Mouse (Mus musculus) thymus, adult 2 months (tissue): ENCODE measurements around the gene Rrnad1. TPM values are rescaled to one million over a fixed set of nuclear protein-coding genes. Genes with fewer than 3 reads are reported as not detected.
A peak's percentile ranks its signal among the peaks of the same experiment; 100 is the strongest.

Experiments used
- DNase-seq: peaks from one replicate; pipeline ENCODE4 v3.0.0; 2021
- H3K27ac ChIP-seq: fragments of 200-500 bp; 2 replicates; pipeline ENCODE4 v1.5.1; 2012; ENCODE audit warnings: low read length, control low read depth; ENCODE audit not compliant: control insufficient read depth, insufficient read depth
- H3K27me3 ChIP-seq: fragments of 200-500 bp; 2 replicates; pipeline ENCODE4 v1.6.1; 2012; ENCODE audit warnings: mild to moderate bottlenecking, low read length, moderate library complexity, mixed read lengths; ENCODE audit not compliant: control insufficient read depth, insufficient read depth
- H3K36me3 ChIP-seq: fragments of 200-500 bp; 2 replicates; pipeline ENCODE4 v1.6.1; 2012; ENCODE audit warnings: mild to moderate bottlenecking, low read length, moderate library complexity; ENCODE audit not compliant: control insufficient read depth, insufficient read depth
- H3K4me1 ChIP-seq: fragments of 200-500 bp; replicated peaks from 2 replicates; pipeline ENCODE4 v1.6.1; 2012; ENCODE audit warnings: low read length; ENCODE audit not compliant: control insufficient read depth, insufficient read depth
- H3K4me3 ChIP-seq: fragments of 200-500 bp; 2 replicates; pipeline ENCODE4 v1.5.1; 2012; ENCODE audit warnings: mild to moderate bottlenecking, low read length, control low read depth, moderate library complexity; ENCODE audit not compliant: control insufficient read depth, insufficient read depth
- CTCF ChIP-seq: fragments of 200-500 bp; IDR thresholded peaks from 2 replicates; pipeline ENCODE4 v1.5.1; 2012; ENCODE audit warnings: mild to moderate bottlenecking, control low read depth, low read length, moderate library complexity, borderline replicate concordance; ENCODE audit not compliant: control insufficient read depth, poor library complexity, insufficient read depth; ENCODE audit errors: extremely low read depth
- POLR2A ChIP-seq: fragments of 200-500 bp; IDR thresholded peaks from 2 replicates; pipeline ENCODE4 v1.6.1; 2012; ENCODE audit warnings: mild to moderate bottlenecking, low read length, control low read depth, moderate library complexity; ENCODE audit not compliant: control insufficient read depth, poor library complexity, insufficient read depth; ENCODE audit errors: extremely low read depth
- WGBS: fragments of 180-500 bp; shearing (Covaris S2); methylation state at CpG from one replicate; pipeline ENCODE4 v1.1.7; 2018; 5-methylcytosine and 5-hydroxymethylcytosine counted together
- polyA plus RNA-seq: library from polyadenylated mRNA; depleted of rRNA; stranded (reverse); fragments of >200 nt; gene quantifications from 2 replicates; pipeline ENCODE4 v1.2.3, GENCODE M21; 2012

Rrnad1 gene
- polyA plus RNA-seq, 1 experiment: 75.4 TPM

- peaks cover 14% of the 10 kb centered on the region for H3K36me3 ChIP-seq
- H3K4me3 ChIP-seq: no peak overlapping the region
- TF ChIP-seq POLR2A (no peak), CTCF (no peak)
- peaks cover 24% of the 10 kb centered on the region; the same call in 1 of the 2 replicates for H3K27me3 ChIP-seq
- WGBS: 57% methylated on average over 12 of the region's 12 CpGs
- no peaks in the 10 kb centered on the region; the same call in 1 of the 2 replicates for H3K4me1 ChIP-seq
- no peak overlapping the region for H3K27ac ChIP-seq
- no peak for DNase-seq
These were observed 15.4 kb upstream of the Rrnad1 start for GRCm38 (mm10) chr3:87945781-87946540.

- 72% methylated on average over 4 of the region's 4 CpGs for WGBS
- DNase-seq: no peak
- H3K36me3 ChIP-seq: peaks cover 22% of the 10 kb centered on the region
- H3K27ac ChIP-seq: no peak overlapping the region
- no peaks in the 10 kb centered on the region; the same call in 1 of the 2 replicates for H3K4me1 ChIP-seq
- peaks cover 19% of the 10 kb centered on the region; the same call in 1 of the 2 replicates for H3K27me3 ChIP-seq
- H3K4me3 ChIP-seq: no peak overlapping the region
- TF ChIP-seq CTCF (no peak), POLR2A (no peak)
These were observed 14.5 kb upstream of the Rrnad1 start for GRCm38 (mm10) chr3:87944838-87945600.

- no peak for DNase-seq
- Histone ChIP-seq H3K27me3 (peaks cover 9% of the 10 kb centered on the region; the same call in 1 of the 2 replicates), H3K27ac (no peak overlapping the region), H3K4me1 (no peaks in the 10 kb centered on the region; the same call in 1 of the 2 replicates), H3K36me3 (peaks cover 37% of the 10 kb centered on the region), H3K4me3 (no peak overlapping the region)
- WGBS: 84% methylated on average over 7 of the region's 7 CpGs
- no peak for TF ChIP-seq CTCF
- TF ChIP-seq POLR2A: no peak
These were observed 13.1 kb upstream of the Rrnad1 start for GRCm38 (mm10) chr3:87943586-87943985.

- Histone ChIP-seq H3K4me3 (no peak overlapping the region), H3K4me1 (no peaks in the 10 kb centered on the region; the same call in 1 of the 2 replicates), H3K36me3 (peaks cover 47% of the 10 kb centered on the region), H3K27me3 (peaks cover 6% of the 10 kb centered on the region; the same call in 1 of the 2 replicates), H3K27ac (no peak overlapping the region)
- 92% methylated on average over 2 of the region's 2 CpGs for WGBS
- no peak for TF ChIP-seq CTCF
- DNase-seq: no peak
These were observed 12.0 kb upstream of the Rrnad1 start for GRCm38 (mm10) chr3:87942471-87942870.

- H3K36me3 ChIP-seq: peaks cover 58% of the 10 kb centered on the region
These were observed 10.1 kb upstream of the Rrnad1 start for GRCm38 (mm10) chr3:87940611-87941010.

GRCm38 (mm10) chr3:87935776-87936175 lies 5.3 kb upstream of the Rrnad1 start:
- 99% methylated on average over 2 of the region's 2 CpGs for WGBS
- TF ChIP-seq CTCF (no peak), POLR2A (no peak)
- H3K4me1 ChIP-seq: peaks cover 3% of the 10 kb centered on the region; the same call in 1 of the 2 replicates
- peak; percentile 61 for DNase-seq
- peaks cover 54% of the 10 kb centered on the region for H3K36me3 ChIP-seq
- no peaks in the 10 kb centered on the region for H3K27me3 ChIP-seq
- H3K4me3 ChIP-seq: no peak overlapping the region
- no peak overlapping the region for H3K27ac ChIP-seq

More at GRCm38 (mm10) chr3:87940611-87941010, 10.1 kb upstream of the Rrnad1 start:
- 95% methylated on average over 5 of the region's 5 CpGs for WGBS
- Histone ChIP-seq H3K4me3 (no peak overlapping the region), H3K27ac (no peak overlapping the region), H3K4me1 (no peaks in the 10 kb centered on the region), H3K27me3 (no peaks in the 10 kb centered on the region)
- no peak for TF ChIP-seq POLR2A
- TF ChIP-seq CTCF: no peak
- DNase-seq: no peak

- 91% methylated on average over 4 of the region's 4 CpGs for WGBS
- TF ChIP-seq CTCF (no peak), POLR2A (no peak)
- Histone ChIP-seq H3K27ac (no peak overlapping the region), H3K4me1 (peaks cover 3% of the 10 kb centered on the region; the same call in 1 of the 2 replicates), H3K27me3 (no peaks in the 10 kb centered on the region), H3K36me3 (peaks cover 50% of the 10 kb centered on the region), H3K4me3 (no peak overlapping the region)
- DNase-seq: no peak
These were observed 4.7 kb upstream of the Rrnad1 start for GRCm38 (mm10) chr3:87935201-87935600.
